In genomic region chr1:91366215-91367108, GRCm38 (mm10) we compare ENCODE assay signal across 8 mouse cellular contexts. TPM values are rescaled to one million over a fixed set of nuclear protein-coding genes. Genes with fewer than 3 reads are reported as not detected.
A peak's percentile ranks its signal among the peaks of the same experiment; 100 is the strongest.
DNase-seq lines count a peak whose midpoint lies in the region; ATAC-seq and TF ChIP-seq lines count a peak whose summit lies in the region.

Gene Erfe (plus strand): TSS chr1:91366430.

- peak; percentile 68 for ATAC-seq in embryonic facial prominence, embryonic 14.5 days (ENCODE audit: low read depth)
- peak; percentile 31; the same call in 1 of the 2 replicates for ATAC-seq in heart, embryonic 12.5 days (ENCODE audit: insufficient number of reproducible peaks, low FRiP score)
- peak; percentile 58 for ATAC-seq in kidney, embryonic 16.5 days (ENCODE audit: low FRiP score, low TSS enrichment)
- peak; percentile 75 for ATAC-seq in lung, postnatal 0 days

- peaks cover 4% of the 10 kb centered on the region; the same call in 1 of the 2 replicates for H3K4me1 ChIP-seq in embryonic facial prominence, embryonic 14.5 days (ENCODE audit: control insufficient read depth, insufficient read depth, low read length)
- H3K4me1 ChIP-seq in heart, embryonic 12.5 days (replicated peaks), result peaks cover 11% of the 10 kb centered on the region
- peaks cover 16% of the 10 kb centered on the region for H3K4me1 ChIP-seq in kidney, embryonic 16.5 days (ENCODE audit: insufficient read depth, low read length)
- H3K4me1 ChIP-seq in lung, postnatal 0 days (ENCODE audit: insufficient read depth, low read depth, low read length), result no peaks in the 10 kb centered on the region

- H3K79me2 ChIP-seq in C2C12 (ENCODE audit: control insufficient read depth, insufficient read depth), result peaks cover 10% of the 10 kb centered on the region

- no peaks in the 10 kb centered on the region for H3K9me3 ChIP-seq in embryonic facial prominence, embryonic 14.5 days (ENCODE audit: control insufficient read depth, low read length)
- H3K9me3 ChIP-seq in heart, embryonic 12.5 days (replicated peaks), result peaks cover 14% of the 10 kb centered on the region; the same call in 1 of the 2 replicates
- H3K9me3 ChIP-seq in kidney, embryonic 16.5 days (ENCODE audit: low read length), result peaks cover 9% of the 10 kb centered on the region; the same call in 1 of the 2 replicates
- no peaks in the 10 kb centered on the region for H3K9me3 ChIP-seq in lung, postnatal 0 days (ENCODE audit: low read length)

- peak within 1 kb of the TSS; percentile 67 for H3K9ac ChIP-seq in embryonic facial prominence, embryonic 14.5 days (ENCODE audit: low read depth, low read length)
- H3K9ac ChIP-seq in heart, embryonic 12.5 days, result peak within 1 kb of the TSS; percentile 76
- peak within 1 kb of the TSS; percentile 77 for H3K9ac ChIP-seq in kidney, embryonic 16.5 days (replicated peaks; ENCODE audit: low read length)
- H3K9ac ChIP-seq in lung, postnatal 0 days (replicated peaks; ENCODE audit: low read depth), result peak within 1 kb of the TSS; percentile 29

- peak within 1 kb of the TSS; percentile 91 for H3K4me2 ChIP-seq in embryonic facial prominence, embryonic 14.5 days (ENCODE audit: low read depth, low read length)
- peak within 1 kb of the TSS; percentile 92 for H3K4me2 ChIP-seq in heart, embryonic 12.5 days
- H3K4me2 ChIP-seq in kidney, embryonic 16.5 days (replicated peaks; ENCODE audit: low read depth, low read length), result peak within 1 kb of the TSS; percentile 88
- H3K4me2 ChIP-seq in lung, postnatal 0 days (replicated peaks; ENCODE audit: low read depth, low read length), result peak within 1 kb of the TSS; percentile 84

- peak; percentile 98 for TF ChIP-seq CTCF in C2C12 (IDR thresholded peaks at IDR 0.05; ENCODE audit: control insufficient read depth, insufficient read depth, insufficient read length)
- TF ChIP-seq CTCF in lung, postnatal 0 days (IDR thresholded peaks at IDR 0.05), result peak; percentile 88

- peaks cover 10% of the 10 kb centered on the region for H3K36me3 ChIP-seq in C2C12 (ENCODE audit: control insufficient read depth, insufficient read depth)
- peaks cover 15% of the 10 kb centered on the region for H3K36me3 ChIP-seq in embryonic facial prominence, embryonic 14.5 days (ENCODE audit: control insufficient read depth, insufficient read depth, low read length)
- H3K36me3 ChIP-seq in heart, embryonic 12.5 days, result peaks cover 41% of the 10 kb centered on the region
- peaks cover 11% of the 10 kb centered on the region; the same call in 1 of the 2 replicates for H3K36me3 ChIP-seq in kidney, embryonic 16.5 days (ENCODE audit: insufficient read depth, low read length)
- H3K36me3 ChIP-seq in lung, postnatal 0 days (ENCODE audit: insufficient read depth, low read length), result peaks cover 9% of the 10 kb centered on the region

- no peak for TF ChIP-seq EP300 in lung, postnatal 0 days (IDR thresholded peaks at IDR 0.05)

- H3ac ChIP-seq in C2C12 (ENCODE audit: control insufficient read depth, insufficient read length, low read depth), result peak within 1 kb of the TSS; percentile 88

- peak; percentile 78 for DNase-seq in R1 (ENCODE audit: low read depth, low spot score)
- DNase-seq in embryonic facial prominence, embryonic 14.5 days (ENCODE audit: low spot score), result peak; percentile 56
- peak; percentile 76 for DNase-seq in lung, postnatal 0 days (ENCODE audit: low spot score)
- DNase-seq in ovary, postnatal 14 days (ENCODE audit: low spot score), result peak; percentile 62
- DNase-seq in thymus, postnatal 4 days, result peak; percentile 91

- H3K79me3 ChIP-seq in C2C12 (ENCODE audit: low read depth), result peaks cover 3% of the 10 kb centered on the region

- H3K27ac ChIP-seq in embryonic facial prominence, embryonic 14.5 days (replicated peaks; ENCODE audit: low read depth, low read length), result no peak within 1 kb of the TSS
- H3K27ac ChIP-seq in heart, embryonic 12.5 days (ENCODE audit: poor library complexity, severe bottlenecking), result no peak within 1 kb of the TSS
- no peak within 1 kb of the TSS for H3K27ac ChIP-seq in kidney, embryonic 16.5 days (ENCODE audit: low read length)
- H3K27ac ChIP-seq in lung, postnatal 0 days (ENCODE audit: low read length), result no peak within 1 kb of the TSS

- H3K4me3 ChIP-seq in C2C12 (ENCODE audit: insufficient read depth, poor library complexity, severe bottlenecking), result peak within 1 kb of the TSS; percentile 34
- H3K4me3 ChIP-seq in embryonic facial prominence, embryonic 14.5 days (ENCODE audit: low read depth, low read length), result peak within 1 kb of the TSS; percentile 47
- peak within 1 kb of the TSS; percentile 52 for H3K4me3 ChIP-seq in heart, embryonic 12.5 days
- H3K4me3 ChIP-seq in kidney, embryonic 16.5 days (ENCODE audit: low read length), result peak within 1 kb of the TSS; percentile 42
- H3K4me3 ChIP-seq in lung, postnatal 0 days (ENCODE audit: low read depth, low read length), result peak within 1 kb of the TSS; percentile 34

- no peaks in the 10 kb centered on the region for H3K27me3 ChIP-seq in C2C12 (ENCODE audit: control insufficient read depth, insufficient read depth, insufficient read length)
- no peaks in the 10 kb centered on the region for H3K27me3 ChIP-seq in embryonic facial prominence, embryonic 14.5 days (replicated peaks; ENCODE audit: control insufficient read depth, insufficient read depth, low read length)
- H3K27me3 ChIP-seq in heart, embryonic 12.5 days (replicated peaks), result 0 out of 2 replicates have a peak, but pooled peaks cover 7% of the 10 kb centered on the region
- H3K27me3 ChIP-seq in kidney, embryonic 16.5 days (ENCODE audit: insufficient read depth, low read length), result peaks cover 3% of the 10 kb centered on the region; the same call in 1 of the 2 replicates
- no peaks in the 10 kb centered on the region for H3K27me3 ChIP-seq in lung, postnatal 0 days (replicated peaks; ENCODE audit: insufficient read depth, low read length)

- WGBS in embryonic facial prominence, embryonic 14.5 days, result 3% methylated on average over 14 of the region's 68 CpGs
- WGBS in heart, embryonic 12.5 days, result 1% methylated on average over 68 of the region's 68 CpGs
- under 1% methylated on average over 68 of the region's 68 CpGs for WGBS in kidney, embryonic 16.5 days
- 4% methylated on average over 42 of the region's 68 CpGs for WGBS in lung, postnatal 0 days

TF ChIP-seq in C2C12, 6 proteins besides CTCF, POLR2A, EP300 and RAD21:
- no peak for TF ChIP-seq MAX (IDR thresholded peaks at IDR 0.05)
- no peak for TF ChIP-seq MYOD1 (IDR thresholded peaks at IDR 0.05; ENCODE audit: control insufficient read depth, insufficient read length, low read depth)
- no peak for TF ChIP-seq MYOG (IDR thresholded peaks at IDR 0.05; ENCODE audit: control insufficient read depth, extremely low read depth, insufficient read length)
- no peak for TF ChIP-seq FOSL1 (IDR thresholded peaks at IDR 0.05; ENCODE audit: insufficient read depth, low read length, poor library complexity, severe bottlenecking)
- TF ChIP-seq USF1 (IDR thresholded peaks at IDR 0.05; ENCODE audit: low read depth), result no peak
- no peak for TF ChIP-seq CEBPB (IDR thresholded peaks at IDR 0.05; ENCODE audit: low read depth)

RNA-seq across cellular contexts. Expression of gene Erfe, which starts in this region (rescaled TPM):
- polyA plus RNA-seq in C2C12 (2012; fragmentation: generic; extraction: Trizol), result 7.3 TPM
- polyA plus RNA-seq in embryonic facial prominence, embryonic 14.5 days (2014; fragmentation: Nextera tagmentation; extraction: Ambion mirVana), result 1.5 and 2.5 TPM in 2 replicates
- polyA plus RNA-seq in heart, embryonic 12.5 days (2016; fragmentation: Nextera tagmentation; extraction: Ambion mirVana), result 1.5 and 1.7 TPM in 2 replicates
- 2.0 and 2.2 TPM in 2 replicates for polyA plus RNA-seq in kidney, embryonic 16.5 days (2015; fragmentation: Nextera tagmentation; extraction: Ambion mirVana)
- polyA plus RNA-seq in lung, postnatal 0 days (2015; fragmentation: Nextera tagmentation; extraction: Ambion mirVana), result 0.47 and 0.71 TPM in 2 replicates

Comparison
In these comparisons a context has a peak if more than half of its experiments do, and no peak if none do; other contexts are left out.
1. Peak in DNase-seq, ATAC-seq, H3K4me3 ChIP-seq, H3K9ac ChIP-seq and H3K4me2 ChIP-seq in lung, postnatal 0 days; RNA of the gene not detected or under 1 TPM.